8 mouse cellular contexts compared by ENCODE assay signal in the genomic region with DNA sequence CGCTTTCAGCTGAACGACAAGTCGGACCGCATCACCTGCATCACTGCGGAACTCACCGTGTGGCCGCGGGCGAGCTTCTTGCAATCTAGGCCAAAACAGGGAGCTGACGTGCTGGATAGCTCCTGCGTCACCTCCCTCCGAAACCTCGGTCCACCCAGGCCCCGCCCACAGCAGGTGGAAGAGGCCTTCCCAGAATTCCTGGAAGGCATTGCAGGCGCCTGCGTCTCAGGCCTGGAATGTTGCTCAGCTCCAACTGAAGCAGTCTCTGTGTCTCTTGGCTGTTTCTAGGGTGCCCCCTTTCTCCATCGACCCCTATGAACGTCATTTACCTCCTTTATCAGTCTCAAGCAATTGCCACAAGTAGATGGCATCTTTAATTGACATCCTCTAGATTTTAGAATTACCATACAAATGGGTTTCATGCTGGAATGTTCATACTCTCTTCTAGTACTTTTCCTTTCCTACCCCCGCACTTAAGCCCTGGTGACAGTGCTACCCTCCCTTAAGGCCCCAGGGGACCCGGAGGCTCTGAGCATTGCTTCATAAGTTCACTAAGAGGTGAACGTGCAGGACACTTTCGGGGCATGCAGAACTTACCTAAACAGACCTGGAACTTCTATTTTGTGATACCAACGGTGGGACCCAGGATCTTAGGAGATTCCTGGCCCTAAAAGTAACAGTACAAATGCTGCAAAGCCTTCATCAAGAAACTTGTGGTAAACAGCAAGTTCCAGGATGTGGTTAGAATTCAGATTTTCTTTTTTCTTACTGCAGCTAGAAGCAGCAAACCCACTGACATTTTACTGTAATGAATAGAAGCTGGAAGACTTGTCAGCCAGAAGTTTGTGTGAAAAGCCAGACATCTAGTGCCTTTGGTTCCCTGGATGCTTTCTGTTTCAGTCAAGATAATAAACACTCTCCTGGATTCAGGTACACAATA. TPM values are rescaled to one million over a fixed set of nuclear protein-coding genes. Genes with fewer than 3 reads are reported as not detected.
DNase-seq lines count a peak whose midpoint lies in the region; ATAC-seq lines count a peak whose summit lies in the region.

A gene (minus strand): TSS at position 179 of the 940 bp plus-strand sequence.

- DNase-seq in cerebellum, adult 8-10 months = peak; percentile 89
- DNase-seq in frontal cortex, postnatal 10 days (ENCODE audit: low spot score in 2 of 2) = peak; percentile 84
- DNase-seq in left cerebral cortex, postnatal 10 days (ENCODE audit: extremely low spot score in 1 of 2, low spot score in 2 of 2) = peak; percentile 81 to 89
- peak; percentile 90 for DNase-seq in mesoderm, embryonic 11.5 days (ENCODE audit: low read depth, low spot score)
- peak; percentile 12 for DNase-seq in skeletal muscle tissue, adult 2 months (ENCODE audit: low read depth, low spot score)

- peaks cover 12% of the 10 kb centered on the region for H3K36me3 ChIP-seq in intestine, embryonic 15.5 days

- no peaks in the 10 kb centered on the region for H3K27me3 ChIP-seq in intestine, embryonic 15.5 days (replicated peaks)

- peak within 1 kb of the TSS; percentile 28 for H3K4me3 ChIP-seq in intestine, embryonic 15.5 days (replicated peaks)

- H3K4me2 ChIP-seq in intestine, embryonic 15.5 days (replicated peaks) = peak within 1 kb of the TSS; percentile 58

- intact Hi-C loops in left cerebral cortex, postnatal 10 days (cut with DNase I) = loop anchor here (5.0 kb wide), 1 partner anchor 337 kb away; no protein-coding TSS in a partner anchor

- H3K27ac ChIP-seq in intestine, embryonic 15.5 days = 0 out of 2 replicates have a peak within 1 kb of the TSS, but pooled peaks have one; percentile 44

- 0 out of 2 replicates have a peak, but pooled peaks cover 10% of the 10 kb centered on the region for H3K4me1 ChIP-seq in intestine, embryonic 15.5 days (replicated peaks)

- ATAC-seq in activated CD4-positive, CD25-positive, alpha-beta regulatory T cell, adult 4 months = peak; percentile 93
- ATAC-seq in intestine, embryonic 15.5 days = peak; percentile 91
- ATAC-seq in granulocyte monocyte progenitor cell, adult 5-6 weeks (replicated peaks; ENCODE audit: poor library complexity, severe bottlenecking) = no peak; the same call in 1 of the 2 replicates

- H3K9ac ChIP-seq in intestine, embryonic 15.5 days = no peak within 1 kb of the TSS

- H3K9me3 ChIP-seq in intestine, embryonic 15.5 days = no peaks in the 10 kb centered on the region

- WGBS in intestine, embryonic 15.5 days = 10% methylated on average over 23 of the region's 23 CpGs

RNA-seq across cellular contexts. Expression of the gene that starts here (rescaled TPM):
- 1 to 10 TPM; 4.1 to 5.6 TPM for polyA plus RNA-seq in activated CD4-positive, CD25-positive, alpha-beta regulatory T cell, adult 4 months (2017; shearing (Covaris generic))
- polyA plus RNA-seq in intestine, embryonic 15.5 days (2015; fragmentation: Nextera tagmentation; extraction: Ambion mirVana) = 13.3 and 13.6 TPM in 2 replicates
- 100 to 1,000 TPM; 372 to 397 TPM for total RNA-seq in left cerebral cortex, postnatal 10 days (2021)
- total RNA-seq in granulocyte monocyte progenitor cell, adult 5-6 weeks (2014; fragmentation: Nextera tagmentation) = 2.8 TPM in 1 of 2 replicates, not detected in the other
- 0.52 TPM in 1 of 2 replicates, not detected in the other for total RNA-seq in granulocyte monocyte progenitor cell, adult 5-6 weeks (2017)

Comparison
In these comparisons a context has a peak if more than half of its experiments do, and no peak if none do; other contexts are left out.
1. RNA of the gene that starts here (total RNA-seq): 372 to 397 TPM in left cerebral cortex, postnatal 10 days; 0.52 to 2.8 TPM in granulocyte monocyte progenitor cell, adult 5-6 weeks; every median in the first group is over 10 times any median in the second.
2. DNase-seq: peak in every context shown above with its lines; median percentile 90 in mesoderm, embryonic 11.5 days; 89 in cerebellum, adult 8-10 months; 85 in left cerebral cortex, postnatal 10 days; 84 in frontal cortex, postnatal 10 days; 12 in skeletal muscle tissue, adult 2 months.